Mouse (Mus musculus) thymus, adult 2 months (tissue): ENCODE results near the gene Olfr1391.

Source experiments
- CTCF ChIP-seq: fragments of 200-500 bp; IDR thresholded peaks from 2 replicates; pipeline ENCODE4 v1.5.1; 2012; ENCODE audit warnings: mild to moderate bottlenecking, control low read depth, low read length, moderate library complexity, borderline replicate concordance; ENCODE audit not compliant: control insufficient read depth, poor library complexity, insufficient read depth; ENCODE audit errors: extremely low read depth
- POLR2A ChIP-seq: fragments of 200-500 bp; IDR thresholded peaks from 2 replicates; pipeline ENCODE4 v1.6.1; 2012; ENCODE audit warnings: mild to moderate bottlenecking, low read length, control low read depth, moderate library complexity; ENCODE audit not compliant: control insufficient read depth, poor library complexity, insufficient read depth; ENCODE audit errors: extremely low read depth

DNA sequence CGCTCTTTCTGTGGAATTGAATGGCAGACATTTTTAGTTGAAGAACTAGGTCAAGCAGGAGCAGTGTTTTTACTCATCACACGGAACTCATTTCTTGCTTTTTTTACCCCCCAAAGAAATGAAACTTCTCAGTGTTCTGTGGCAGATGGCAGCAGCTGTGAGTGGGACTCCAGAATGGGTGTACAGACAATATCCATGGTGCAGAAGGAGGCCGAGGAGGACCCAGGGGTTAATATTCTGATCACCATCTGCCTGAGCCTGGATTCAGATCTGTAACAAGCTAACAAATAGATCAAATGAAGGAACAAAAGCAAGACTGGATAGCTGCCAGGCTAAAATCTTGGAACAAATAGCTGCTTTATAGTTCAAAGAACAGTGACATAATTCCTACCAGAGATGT lies 29.8 kb upstream of the Olfr1391 start:
- TF ChIP-seq CTCF (no peak), POLR2A (no peak)
